Mouse (Mus musculus) inflammation-experienced regulatory T-cells, adult 6 months (primary cell): ENCODE results near the gene BC048562. TPM values are rescaled to one million over a fixed set of nuclear protein-coding genes. Genes with fewer than 3 reads are reported as not detected.

Experiments used
- ATAC-seq: one replicate; pipeline ENCODE4 v1.8.0; 2017
- polyA plus RNA-seq, 3 experiments: library from polyadenylated mRNA; unstranded; fragments of 100-300 nt; shearing (Covaris generic); gene quantifications; one replicate each; pipeline ENCODE4 v1.2.1; 2017

The BC048562 gene
- polyA plus RNA-seq, 3 experiments from 2014 or later: not detected

GRCm38 (mm10) chr9:108480813-108481519 lies 44.7 kb downstream of the BC048562 start:
- ATAC-seq: no peak

GRCm38 (mm10) chr9:108481520-108482210 lies 45.4 kb downstream of the BC048562 start:
- ATAC-seq: no peak

- ATAC-seq: no peak
Observed at GRCm38 (mm10) chr9:108483051-108483790, 46.9 kb downstream of the BC048562 start.

GRCm38 (mm10) chr9:108484021-108484420 lies 47.7 kb downstream of the BC048562 start:
- no peak for ATAC-seq

DNA sequence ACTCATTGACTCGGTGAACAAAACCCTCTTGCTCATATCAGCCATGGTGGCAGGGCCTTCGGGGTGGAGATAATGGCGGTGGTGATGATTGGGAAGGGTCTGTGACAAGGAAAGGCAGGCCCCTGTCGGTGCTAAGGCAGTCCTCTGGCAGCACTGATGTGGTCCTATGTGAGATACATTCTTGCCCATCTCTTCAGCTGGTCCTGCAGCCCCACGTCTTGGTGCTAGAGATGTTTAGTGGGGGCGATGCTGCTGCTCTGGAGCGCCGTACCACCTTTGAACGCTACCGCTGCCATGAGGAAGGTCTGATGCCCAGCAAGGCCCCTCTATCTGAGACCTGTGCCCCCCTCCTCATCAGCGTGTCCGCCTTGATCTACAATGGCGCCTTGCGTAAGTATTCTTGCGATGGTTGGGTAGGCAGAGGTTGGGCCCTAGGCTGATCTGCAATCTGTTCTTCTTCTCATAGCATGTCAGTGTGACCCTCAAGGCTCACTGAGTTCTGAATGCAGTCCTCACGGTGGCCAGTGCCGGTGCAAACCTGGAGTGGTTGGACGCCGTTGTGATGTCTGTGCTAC lies 49.1 kb downstream of the BC048562 start:
- ATAC-seq: no peak

DNA sequence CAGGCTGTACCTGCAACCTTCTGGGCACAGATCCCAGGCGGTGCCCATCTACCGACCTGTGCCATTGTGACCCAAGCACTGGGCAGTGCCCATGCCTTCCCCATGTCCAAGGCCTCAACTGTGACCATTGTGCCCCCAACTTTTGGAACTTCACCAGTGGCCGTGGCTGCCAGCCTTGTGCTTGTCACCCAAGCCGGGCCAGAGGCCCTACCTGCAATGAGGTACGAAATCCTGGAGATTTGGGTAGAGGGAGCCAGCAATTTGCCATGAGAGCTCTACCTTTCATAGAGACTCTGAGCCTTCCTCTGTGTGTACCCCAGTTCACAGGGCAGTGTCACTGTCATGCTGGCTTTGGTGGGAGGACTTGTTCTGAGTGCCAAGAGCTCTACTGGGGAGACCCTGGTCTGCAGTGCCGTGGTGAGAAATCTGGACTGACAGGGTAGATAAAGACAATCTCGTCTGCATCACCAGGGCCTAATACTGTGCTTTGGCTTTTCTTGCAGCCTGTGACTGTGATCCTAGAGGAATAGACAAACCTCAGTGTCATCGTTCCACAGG lies 50.8 kb downstream of the BC048562 start:
- ATAC-seq: no peak

DNA sequence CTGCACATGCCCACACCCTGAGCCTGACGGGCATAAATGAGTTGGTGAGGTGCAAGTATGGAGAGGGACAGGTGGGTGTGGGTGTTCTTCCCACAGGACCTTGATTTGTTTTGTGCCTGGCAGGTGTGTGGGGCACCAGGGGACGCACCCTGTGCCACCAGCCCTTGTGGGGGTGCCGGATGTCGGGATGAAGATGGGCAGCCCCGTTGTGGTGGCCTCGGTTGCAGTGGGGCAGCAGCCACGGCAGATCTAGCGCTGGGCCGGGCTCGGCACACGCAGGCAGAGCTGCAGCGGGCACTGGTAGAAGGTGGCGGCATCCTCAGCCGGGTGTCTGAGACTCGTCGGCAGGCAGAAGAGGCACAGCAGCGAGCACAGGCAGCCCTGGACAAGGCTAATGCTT lies 52.1 kb downstream of the BC048562 start:
- no peak for ATAC-seq

GRCm38 (mm10) chr9:108489215-108489614 lies 52.9 kb downstream of the BC048562 start:
- no peak for ATAC-seq

DNA sequence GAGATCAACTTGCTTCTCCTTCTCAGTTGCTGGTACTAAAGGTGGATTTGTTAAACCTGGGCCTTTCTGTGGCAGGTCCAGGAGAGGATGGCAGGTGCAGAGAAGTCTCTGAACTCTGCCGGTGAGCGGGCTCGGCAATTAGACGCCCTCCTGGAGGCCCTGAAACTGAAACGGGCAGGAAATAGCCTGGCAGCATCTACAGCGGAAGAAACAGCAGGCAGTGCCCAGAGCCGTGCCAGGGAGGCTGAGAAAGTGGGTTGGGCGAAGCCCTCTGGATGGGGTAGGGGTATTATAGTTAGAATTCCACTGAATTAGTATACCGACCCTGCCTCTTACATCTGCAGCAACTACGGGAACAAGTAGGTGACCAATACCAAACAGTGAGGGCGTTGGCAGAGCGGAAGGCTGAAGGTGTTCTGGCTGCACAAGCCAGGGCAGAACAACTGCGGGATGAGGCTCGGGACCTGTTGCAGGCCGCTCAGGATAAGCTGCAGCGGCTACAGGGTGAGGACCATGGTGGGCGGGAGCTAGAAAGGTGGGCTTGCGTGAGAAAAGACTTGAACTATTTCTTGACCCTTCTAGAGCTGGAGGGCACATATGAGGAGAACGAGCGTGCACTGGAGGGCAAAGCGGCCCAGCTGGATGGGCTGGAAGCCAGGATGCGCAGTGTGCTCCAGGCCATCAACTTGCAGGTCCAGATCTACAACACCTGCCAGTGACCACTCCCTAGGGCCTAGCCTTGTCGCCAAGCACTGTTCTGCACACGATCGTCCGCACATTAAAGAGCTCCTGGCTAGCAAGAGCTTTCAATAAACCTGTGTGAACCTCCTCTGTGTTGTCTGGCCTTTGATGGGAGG lies 53.6 kb downstream of the BC048562 start:
- ATAC-seq: no peak

- ATAC-seq: peak; percentile 94
Observed at GRCm38 (mm10) chr9:108490559-108491285, 54.4 kb downstream of the BC048562 start, which contains the start of gene Usp19. TSS of gene Usp19 (plus strand) at chr9:108490602.

DNA sequence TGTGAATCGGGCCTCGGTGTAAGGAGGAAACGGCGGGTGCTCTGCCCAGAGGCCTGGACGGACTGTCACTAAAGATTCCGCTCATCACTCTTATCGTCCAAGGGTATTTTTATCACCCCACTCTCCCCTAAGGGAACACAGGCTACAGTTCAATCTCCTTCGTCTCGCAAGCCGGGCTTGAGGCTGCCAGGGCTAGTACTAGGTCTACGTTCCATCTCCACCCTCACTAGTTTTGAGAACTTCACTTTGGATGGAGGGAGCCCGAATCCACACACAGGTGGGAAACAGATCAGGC lies 55.0 kb downstream of the BC048562 start:
- no peak for ATAC-seq

DNA sequence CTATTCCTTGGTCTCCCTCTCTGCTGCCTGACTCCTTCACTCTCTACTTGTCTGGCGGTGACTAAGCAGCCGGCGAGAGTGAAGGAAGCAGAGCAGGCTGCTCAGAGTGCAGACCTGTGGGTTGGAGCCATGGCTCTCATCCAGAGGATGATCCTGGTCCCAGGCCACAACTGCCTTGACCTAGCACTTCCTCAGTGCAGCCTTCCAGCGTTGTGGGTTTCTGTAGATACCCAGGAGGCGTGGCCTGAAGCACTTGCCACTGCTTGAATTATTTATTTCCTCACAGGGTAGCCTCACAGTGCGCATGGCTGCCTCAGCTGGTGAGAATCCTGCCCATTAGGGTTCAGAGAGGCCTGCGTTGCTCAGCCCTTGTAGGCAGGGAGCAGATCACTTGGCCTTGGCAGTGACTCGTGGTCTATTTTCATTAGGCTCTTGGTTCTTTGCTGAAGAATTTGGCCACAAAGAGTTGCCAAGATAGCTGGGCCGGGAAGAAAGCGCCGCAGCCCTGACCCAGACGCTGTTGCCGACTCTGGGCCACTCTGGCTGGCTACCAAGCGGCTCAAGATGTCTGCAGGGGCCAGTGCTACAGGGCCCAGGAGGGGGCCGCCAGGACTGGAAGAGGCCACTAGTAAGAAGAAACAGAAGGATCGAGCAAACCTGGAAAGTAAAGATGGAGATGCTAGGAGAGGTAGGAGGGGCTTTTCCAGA lies 55.9 kb downstream of the BC048562 start:
- no peak for ATAC-seq

- no peak for ATAC-seq
Observed at GRCm38 (mm10) chr9:108493246-108493645, 57.0 kb downstream of the BC048562 start.

- no peak for ATAC-seq
Observed at GRCm38 (mm10) chr9:108494146-108494825, 58.0 kb downstream of the BC048562 start.

DNA sequence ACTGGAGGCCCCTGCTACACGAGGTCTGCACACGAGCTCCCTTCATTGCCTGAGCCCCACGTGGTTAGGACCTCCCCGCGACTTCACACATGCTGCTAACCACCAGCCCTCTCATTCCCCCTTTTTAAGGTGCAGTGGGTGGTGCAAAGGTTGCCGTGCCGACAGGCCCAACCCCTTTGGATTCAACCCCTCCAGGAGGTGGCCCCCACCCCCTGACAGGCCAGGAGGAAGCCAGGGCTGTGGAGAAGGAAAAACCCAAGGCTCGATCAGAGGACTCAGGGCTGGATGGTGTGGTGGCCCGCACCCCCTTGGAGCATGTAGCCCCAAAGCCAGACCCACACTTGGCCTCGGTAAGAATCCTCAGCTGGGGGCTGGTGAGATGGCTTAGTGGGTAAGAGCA lies 58.6 kb downstream of the BC048562 start:
- ATAC-seq: no peak

Other genes starting within 250 kb of the BC048562 start
- gene Bsn, start 246.1 kb upstream of the BC048562 start, polyA plus RNA-seq: under 1 TPM; 0.09 to 0.59 (median 0.38) TPM
- gene Dag1, start 172.5 kb upstream of the BC048562 start, polyA plus RNA-seq: 1 to 10 TPM; 1.6 to 3.2 (median 2.2) TPM
- 1 to 10 TPM; 1.2 to 2.6 (median 1.6) TPM for gene Nicn1, start 146.1 kb upstream of the BC048562 start, polyA plus RNA-seq
- gene Amt, start 139.6 kb upstream of the BC048562 start, polyA plus RNA-seq: 1 to 10 TPM in 2 of 3 experiments, under 1 TPM in 1; 0.18 to 1.3 (median 1.1) TPM
- 100 to 1,000 TPM; 323 to 459 (median 386) TPM for gene Rhoa, start 130.4 kb upstream of the BC048562 start, polyA plus RNA-seq
- 10 to 100 TPM in 2 of 3 experiments, 1 to 10 TPM in 1; 9.6 to 17.6 (median 14.8) TPM for gene Tcta, start 130.3 kb upstream of the BC048562 start, polyA plus RNA-seq
- gene Gpx1, start 97.6 kb upstream of the BC048562 start, polyA plus RNA-seq: 100 to 1,000 TPM; 489 to 506 (median 494) TPM
- 100 to 1,000 TPM in 2 of 3 experiments, 10 to 100 TPM in 1; 91.3 to 131 (median 111) TPM for gene Usp4, start 88.6 kb upstream of the BC048562 start, polyA plus RNA-seq
- gene 1700102P08Rik, start 43.7 kb upstream of the BC048562 start, polyA plus RNA-seq: 1 to 10 TPM in 2 of 3 experiments, under 1 TPM in 1; 0.78 to 2.2 (median 1.0) TPM
- not detected for gene Ccdc36, start 8.0 kb upstream of the BC048562 start, polyA plus RNA-seq
- 10 to 100 TPM; 22.9 to 28.1 (median 27.5) TPM for gene Ccdc71, start 24.0 kb downstream of the BC048562 start, polyA plus RNA-seq
- 1 to 10 TPM in 2 of 3 experiments, under 1 TPM in 1; 0.94 to 1.9 (median 1.6) TPM for gene Klhdc8b, start 25.1 kb downstream of the BC048562 start, polyA plus RNA-seq
- gene Lamb2, start 43.3 kb downstream of the BC048562 start, polyA plus RNA-seq: under 1 TPM in 2 of 3 experiments, not detected in 1; 0.06 to 0.08 TPM
- 10 to 100 TPM; 15.7 to 18.4 (median 18.4) TPM for gene Usp19, start 54.1 kb downstream of the BC048562 start, polyA plus RNA-seq
- 100 to 1,000 TPM; 123 to 167 (median 155) TPM for gene Qars, start 71.2 kb downstream of the BC048562 start, polyA plus RNA-seq
- gene Qrich1, start 80.3 kb downstream of the BC048562 start, polyA plus RNA-seq: 10 to 100 TPM; 68.0 to 91.8 (median 70.4) TPM
- 100 to 1,000 TPM; 132 to 143 (median 137) TPM for gene Impdh2, start 123.8 kb downstream of the BC048562 start, polyA plus RNA-seq
- 10 to 100 TPM; 63.9 to 75.7 (median 73.9) TPM for gene Ndufaf3, start 131.0 kb downstream of the BC048562 start, polyA plus RNA-seq
- 10 to 100 TPM; 47.6 to 79.7 (median 68.7) TPM for gene Dalrd3, start 133.4 kb downstream of the BC048562 start, polyA plus RNA-seq
- gene Wdr6, start 142.3 kb downstream of the BC048562 start, polyA plus RNA-seq: 10 to 100 TPM; 25.4 to 32.5 (median 28.0) TPM
- gene P4htm, start 161.2 kb downstream of the BC048562 start, polyA plus RNA-seq: 10 to 100 TPM in 1 of 3 experiments, 1 to 10 TPM in 2; 5.6 to 10.9 (median 7.5) TPM
- gene Arih2, start 212.9 kb downstream of the BC048562 start, polyA plus RNA-seq: 10 to 100 TPM; 55.7 to 65.6 (median 62.7) TPM
- 10 to 100 TPM; 41.0 to 53.4 (median 48.2) TPM for gene Slc25a20, start 225.6 kb downstream of the BC048562 start, polyA plus RNA-seq